Mouse (Mus musculus) forebrain, embryonic 13.5 days (tissue): Measurements from ENCODE around the gene Gm8994. TPM values are rescaled to one million over a fixed set of nuclear protein-coding genes. Genes with fewer than 3 reads are reported as not detected.

Experiments used
- ATAC-seq: fragments of 200-750 bp; cut with Nextera tagmentation; 2 replicates; pipeline ENCODE4 v1.8.0; 2017
- H3K27ac ChIP-seq: fragments of 300-500 bp; sonication (generic); 2 replicates; pipeline ENCODE4 v1.5.1; 2015; ENCODE audit warnings: inconsistent platforms, mild to moderate bottlenecking, moderate library complexity
- H3K27me3 ChIP-seq: fragments of 300-500 bp; sonication (generic); 2 replicates; pipeline ENCODE4 v1.6.1; 2015; ENCODE audit warnings: mild to moderate bottlenecking, inconsistent platforms
- H3K36me3 ChIP-seq: fragments of 300-500 bp; sonication (generic); 2 replicates; pipeline ENCODE4 v1.6.1; 2015; ENCODE audit warnings: mild to moderate bottlenecking, inconsistent platforms; ENCODE audit not compliant: poor library complexity, severe bottlenecking
- H3K4me1 ChIP-seq: fragments of 300-500 bp; sonication (generic); 2 replicates; pipeline ENCODE4 v1.6.1; 2015; ENCODE audit warnings: inconsistent platforms
- H3K4me2 ChIP-seq: fragments of 300-500 bp; sonication (generic); 2 replicates; pipeline ENCODE4 v1.6.1; 2015; ENCODE audit warnings: inconsistent platforms, mild to moderate bottlenecking, moderate library complexity
- H3K4me3 ChIP-seq: fragments of 300-500 bp; sonication (generic); 2 replicates; pipeline ENCODE4 v1.5.1; 2015; ENCODE audit warnings: mild to moderate bottlenecking, inconsistent platforms
- H3K9ac ChIP-seq: fragments of 300-500 bp; sonication (generic); 2 replicates; pipeline ENCODE4 v1.6.1; 2015; ENCODE audit warnings: mild to moderate bottlenecking, inconsistent platforms
- H3K9me3 ChIP-seq: fragments of 300-500 bp; sonication (generic); replicated peaks from 2 replicates; pipeline ENCODE4 v1.6.1; 2016; ENCODE audit warnings: inconsistent platforms
- WGBS: fragments of 180-500 bp; shearing (Covaris S2); methylation state at CpG from one replicate; pipeline ENCODE4 v1.1.7; 2015; 5-methylcytosine and 5-hydroxymethylcytosine counted together
- polyA plus RNA-seq: library from polyadenylated mRNA; unstranded; fragments of >200 nt; fragmentation: Nextera tagmentation; extraction: Ambion mirVana; gene quantifications from 2 replicates; pipeline ENCODE4 v1.2.1, GENCODE M21; 2015

Gene Gm8994
- polyA plus RNA-seq, 1 experiment from 2014 or later: not detected

- H3K9me3 ChIP-seq: no peaks in the 10 kb centered on the region
- H3K36me3 ChIP-seq: no peaks in the 10 kb centered on the region
- H3K27me3 ChIP-seq: no peaks in the 10 kb centered on the region
- H3K4me1 ChIP-seq: no peaks in the 10 kb centered on the region
- H3K9ac ChIP-seq: no peak overlapping the region
- no peak overlapping the region for H3K4me2 ChIP-seq
- 83% methylated on average over 12 of the region's 12 CpGs for WGBS
- H3K4me3 ChIP-seq: no peak overlapping the region
- peak; percentile 48; the same call in 1 of the 2 replicates for ATAC-seq
- H3K27ac ChIP-seq: no peak overlapping the region
These were observed 37.2 kb downstream of the Gm8994 start for GRCm38 (mm10) chr6:136364430-136365098.

GRCm38 (mm10) chr6:136376097-136376496 is 48.8 kb downstream of the Gm8994 start:
- no peaks in the 10 kb centered on the region for H3K36me3 ChIP-seq
- ATAC-seq: no peak
- no peak overlapping the region for H3K4me3 ChIP-seq
- no peak overlapping the region for H3K4me2 ChIP-seq
- no peaks in the 10 kb centered on the region for H3K4me1 ChIP-seq
- H3K9ac ChIP-seq: no peak overlapping the region
- H3K9me3 ChIP-seq: no peaks in the 10 kb centered on the region; the same call in 1 of the 2 replicates
- no peaks in the 10 kb centered on the region for H3K27me3 ChIP-seq
- H3K27ac ChIP-seq: no peak overlapping the region

Other genes with a start within 250 kb of the Gm8994 start
- gene Grin2b, start 154.0 kb upstream of the Gm8994 start, polyA plus RNA-seq: 34.9 and 44.5 TPM in 2 replicates
- gene E330021D16Rik, start 88.0 kb downstream of the Gm8994 start, polyA plus RNA-seq: not detected in 2 replicates
- gene Atf7ip, start 178.6 kb downstream of the Gm8994 start, polyA plus RNA-seq: 47.3 and 56.6 TPM in 2 replicates